11 mouse cellular contexts compared by ENCODE assay signal in the genomic region with DNA sequence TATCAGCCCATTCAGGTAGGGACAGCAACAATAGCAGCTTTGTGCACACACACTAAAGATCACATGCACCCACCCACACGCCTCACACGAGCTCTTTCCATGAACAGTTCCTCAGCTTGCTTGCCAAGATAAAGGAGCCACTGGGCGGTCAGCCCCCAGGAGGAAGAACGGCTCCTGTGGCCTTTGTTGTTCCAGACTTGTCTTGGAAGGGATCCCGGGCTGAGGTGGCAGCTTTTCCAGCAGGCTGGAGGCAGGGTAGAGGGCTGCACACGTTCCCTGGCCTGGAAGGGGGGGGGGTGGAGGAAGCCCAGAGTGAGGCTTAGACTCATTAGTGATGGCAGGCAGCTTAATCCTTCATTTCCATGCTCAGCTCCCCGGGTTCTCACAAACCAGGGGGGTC. TPM values are rescaled to one million over a fixed set of nuclear protein-coding genes. Genes with fewer than 3 reads are reported as not detected.
DNase-seq lines count a peak whose midpoint lies in the region; ATAC-seq and TF ChIP-seq lines count a peak whose summit lies in the region.
"Had no signal": no experiment of that assay in that cellular context is flagged by ENCODE, and none has a peak within 500 bp of the region (broad histone marks: within the 10 kb centered on the region; RNA-seq: fewer than 3 reads in every experiment).

No protein-coding gene starts in this region.

- H3K27me3 ChIP-seq in hindbrain, postnatal 0 days (ENCODE audit: insufficient read depth, low read length), result 0 out of 2 replicates have a peak, but pooled peaks cover 11% of the 10 kb centered on the region
- peaks cover 90% of the 10 kb centered on the region for H3K27me3 ChIP-seq in hindbrain, embryonic 10.5 days (ENCODE audit: insufficient read depth, poor library complexity, severe bottlenecking)
- H3K27me3 ChIP-seq in heart, postnatal 0 days (ENCODE audit: control insufficient read depth, insufficient read depth, low read length), result peaks cover 34% of the 10 kb centered on the region

- no peak overlapping the region for H3K9ac ChIP-seq in hindbrain, postnatal 0 days (replicated peaks; ENCODE audit: low read length)
- H3K9ac ChIP-seq in heart, postnatal 0 days (replicated peaks; ENCODE audit: low read depth, low read length), result no peak overlapping the region
- H3K9ac ChIP-seq: neural tube, embryonic 13.5 days had no signal

- 10% methylated on average over 7 of the region's 7 CpGs for WGBS in hindbrain, postnatal 0 days
- 20% methylated on average over 7 of the region's 7 CpGs for WGBS in hindbrain, embryonic 10.5 days
- WGBS in heart, postnatal 0 days, result 9% methylated on average over 7 of the region's 7 CpGs

- H3K4me1 ChIP-seq in hindbrain, postnatal 0 days (ENCODE audit: insufficient read depth, low read length), result no peaks in the 10 kb centered on the region
- H3K4me1 ChIP-seq in hindbrain, embryonic 10.5 days (replicated peaks), result peaks cover 41% of the 10 kb centered on the region
- H3K4me1 ChIP-seq in heart, postnatal 0 days (ENCODE audit: control insufficient read depth, insufficient read depth), result no peaks in the 10 kb centered on the region

- no peaks in the 10 kb centered on the region for H3K36me3 ChIP-seq in hindbrain, postnatal 0 days (ENCODE audit: insufficient read depth, low read length)
- H3K36me3 ChIP-seq in hindbrain, embryonic 10.5 days, result no peaks in the 10 kb centered on the region
- H3K36me3 ChIP-seq in heart, postnatal 0 days (replicated peaks; ENCODE audit: control insufficient read depth, insufficient read depth, low read length), result no peaks in the 10 kb centered on the region
- H3K36me3 ChIP-seq: neural tube, embryonic 13.5 days had no signal

- peak; percentile 68 for DNase-seq in hindbrain, postnatal 0 days (ENCODE audit: low spot score)
- no peak for DNase-seq in hindbrain, embryonic 10.5 days (ENCODE audit: low spot score)
- peak; percentile 44 for DNase-seq in 3T3-L1 (ENCODE audit: low read depth, low spot score)
- DNase-seq in brain, adult 2 months (ENCODE audit: low read depth, low spot score), result peak; percentile 18
- peak; percentile 26 for DNase-seq in heart, postnatal 0 days (ENCODE audit: low spot score)
- DNase-seq in spleen, postnatal 14 days (ENCODE audit: low spot score in 2 of 2), result no peak
- no peak for DNase-seq in left cerebral cortex, adult 18-20 months (ENCODE audit: low spot score in 2 of 2)
- DNase-seq: liver had no signal

- H3K4me3 ChIP-seq in hindbrain, postnatal 0 days (ENCODE audit: low read length), result no peak overlapping the region
- H3K4me3 ChIP-seq in hindbrain, embryonic 10.5 days, result no peak overlapping the region
- no peak overlapping the region for H3K4me3 ChIP-seq in heart, postnatal 0 days (ENCODE audit: low read depth, low read length)
- H3K4me3 ChIP-seq: neural tube, embryonic 13.5 days had no signal

- peak; percentile 66; the same call in 1 of the 2 replicates for ATAC-seq in hindbrain, postnatal 0 days
- peak; percentile 56 for ATAC-seq in heart, postnatal 0 days (ENCODE audit: insufficient read depth, low read depth)
- ATAC-seq in megakaryocyte, adult 5-6 weeks (ENCODE audit: poor library complexity, severe bottlenecking), result no peak

- H3K27ac ChIP-seq in hindbrain, postnatal 0 days, result no peak overlapping the region
- no peak overlapping the region for H3K27ac ChIP-seq in hindbrain, embryonic 10.5 days
- H3K27ac ChIP-seq in heart, postnatal 0 days (ENCODE audit: low read depth), result no peak overlapping the region
- H3K27ac ChIP-seq: neural tube, embryonic 13.5 days had no signal

- no peak for TF ChIP-seq EP300 in heart, postnatal 0 days (IDR thresholded peaks at IDR 0.05; ENCODE audit: low read depth)

- no peak overlapping the region for H3K4me2 ChIP-seq in hindbrain, postnatal 0 days (ENCODE audit: low read depth, low read length)
- H3K4me2 ChIP-seq in heart, postnatal 0 days (ENCODE audit: low read depth, low read length), result no peak overlapping the region
- H3K4me2 ChIP-seq: neural tube, embryonic 13.5 days had no signal

- no peaks in the 10 kb centered on the region for H3K9me3 ChIP-seq in hindbrain, postnatal 0 days (ENCODE audit: low read length)
- H3K9me3 ChIP-seq in hindbrain, embryonic 10.5 days, result no peaks in the 10 kb centered on the region
- no peaks in the 10 kb centered on the region for H3K9me3 ChIP-seq in heart, postnatal 0 days (replicated peaks; ENCODE audit: control insufficient read depth, low read length)
- H3K9me3 ChIP-seq: neural tube, embryonic 13.5 days had no signal

- no peak for TF ChIP-seq CTCF in hindbrain, postnatal 0 days (IDR thresholded peaks at IDR 0.05; ENCODE audit: low read depth)
- TF ChIP-seq CTCF in heart, postnatal 0 days (IDR thresholded peaks at IDR 0.05; ENCODE audit: low read depth), result no peak

RNA-seq across cellular contexts. Expression of gene 6430628N08Rik, which starts 18.2 kb away (rescaled TPM):
- 0.16 and 0.18 TPM in 2 replicates for total RNA-seq in hindbrain, postnatal 0 days (2014; rRNA removed)
- 0.49 and 0.58 TPM in 2 replicates for polyA plus RNA-seq in hindbrain, postnatal 0 days (2015; fragmentation: Nextera tagmentation; extraction: Ambion mirVana)
- 0.10 TPM in 1 of 2 replicates, not detected in the other for polyA plus RNA-seq in hindbrain, embryonic 10.5 days (2016; fragmentation: Nextera tagmentation; extraction: Ambion mirVana)
- not detected in 2 replicates for total RNA-seq in heart, postnatal 0 days (2014; rRNA removed; ENCODE audit: low replicate concordance)
- not detected in 2 replicates for polyA plus RNA-seq in heart, postnatal 0 days (2015; fragmentation: Nextera tagmentation; extraction: Ambion mirVana)
- total RNA-seq in megakaryocyte, adult 5-6 weeks (2015), result not detected in 2 replicates
- not detected in 2 replicates for total RNA-seq in megakaryocyte, adult 5-6 weeks (2017)
- total RNA-seq in left cerebral cortex, adult 18-20 months (2021), result under 1 TPM; 0.56 to 0.67 TPM
- total RNA-seq: MEL had no signal

RNA-seq across cellular contexts. Expression of gene Kncn, which starts 24.4 kb away (rescaled TPM):
- 0.14 TPM in 1 of 2 replicates, not detected in the other for total RNA-seq in hindbrain, postnatal 0 days (2014; rRNA removed)
- 0.10 and 0.29 TPM in 2 replicates for polyA plus RNA-seq in hindbrain, postnatal 0 days (2015; fragmentation: Nextera tagmentation; extraction: Ambion mirVana)
- polyA plus RNA-seq in hindbrain, embryonic 10.5 days (2016; fragmentation: Nextera tagmentation; extraction: Ambion mirVana), result not detected in 2 replicates
- not detected in 2 replicates for total RNA-seq in heart, postnatal 0 days (2014; rRNA removed; ENCODE audit: low replicate concordance)
- not detected in 2 replicates for polyA plus RNA-seq in heart, postnatal 0 days (2015; fragmentation: Nextera tagmentation; extraction: Ambion mirVana)
- total RNA-seq in megakaryocyte, adult 5-6 weeks (2015), result not detected in 2 replicates
- total RNA-seq in megakaryocyte, adult 5-6 weeks (2017), result not detected in 2 replicates
- under 1 TPM; 0.28 to 0.30 TPM for total RNA-seq in left cerebral cortex, adult 18-20 months (2021)
- total RNA-seq: MEL had no signal

RNA-seq across cellular contexts. Expression of gene Dmbx1, which starts 31.1 kb away (rescaled TPM):
- total RNA-seq in hindbrain, postnatal 0 days (2014; rRNA removed), result 3.3 and 4.5 TPM in 2 replicates
- 3.9 and 4.3 TPM in 2 replicates for polyA plus RNA-seq in hindbrain, postnatal 0 days (2015; fragmentation: Nextera tagmentation; extraction: Ambion mirVana)
- 3.2 and 4.0 TPM in 2 replicates for polyA plus RNA-seq in hindbrain, embryonic 10.5 days (2016; fragmentation: Nextera tagmentation; extraction: Ambion mirVana)
- not detected in 2 replicates for total RNA-seq in heart, postnatal 0 days (2014; rRNA removed; ENCODE audit: low replicate concordance)
- polyA plus RNA-seq in heart, postnatal 0 days (2015; fragmentation: Nextera tagmentation; extraction: Ambion mirVana), result not detected in 2 replicates
- not detected in 2 replicates for total RNA-seq in megakaryocyte, adult 5-6 weeks (2015)
- total RNA-seq in megakaryocyte, adult 5-6 weeks (2017), result not detected in 2 replicates
- total RNA-seq in left cerebral cortex, adult 18-20 months (2021), result not detected

Comparison
In these comparisons a context has a peak if more than half of its experiments do, and no peak if none do; other contexts are left out.
1. DNase-seq: peak in hindbrain, postnatal 0 days (single experiment), 3T3-L1 (single experiment), brain, adult 2 months (single experiment) and heart, postnatal 0 days (single experiment); none in hindbrain, embryonic 10.5 days (single experiment), spleen, postnatal 14 days (0 of 2) and left cerebral cortex, adult 18-20 months (0 of 2).